Mouse (Mus musculus): Measurements from ENCODE around the gene Zfp189. TPM values are rescaled to one million over a fixed set of nuclear protein-coding genes. Genes with fewer than 3 reads are reported as not detected.

Gene Zfp189
- polyA plus RNA-seq, 1 experiment = 1.4 TPM

DNA sequence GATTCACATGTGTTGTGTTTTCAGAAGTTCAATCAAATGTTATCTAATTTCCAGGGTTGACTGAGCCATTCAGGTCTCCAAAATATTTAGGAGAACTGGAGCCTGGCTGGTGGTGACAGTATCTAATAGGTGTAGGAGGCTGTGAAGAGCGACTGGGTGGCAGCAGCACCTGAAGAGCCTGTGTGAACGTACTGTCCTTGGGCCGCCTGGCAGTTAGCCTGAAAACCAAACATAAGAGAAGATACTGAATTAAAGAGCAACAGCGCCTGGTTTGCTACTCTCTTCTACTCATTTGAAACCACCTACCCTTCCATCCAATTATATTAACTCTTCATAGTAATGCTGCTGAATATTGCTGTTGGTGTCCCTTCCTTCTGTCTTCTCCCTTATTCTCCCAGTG is 15.7 kb downstream of the Zfp189 start:
- TF ChIP-seq MYOG (IDR thresholded peaks at IDR 0.05; ENCODE audit: control insufficient read depth in 1 of 3, insufficient read depth in 1 of 3, insufficient read length in 2 of 3, low read depth in 2 of 3) = no peak
- no peak for TF ChIP-seq POLR2AphosphoS2 (IDR thresholded peaks at IDR 0.05; ENCODE audit: insufficient read length, low read depth)
- TF ChIP-seq POLR2A (IDR thresholded peaks at IDR 0.05; ENCODE audit: insufficient read length, low read depth) = no peak
- TF ChIP-seq MYOD1 (IDR thresholded peaks at IDR 0.05; ENCODE audit: control insufficient read depth in 1 of 3, insufficient read length in 2 of 3, low read depth in 2 of 3) = no peak
- TF ChIP-seq MAX (IDR thresholded peaks at IDR 0.05; ENCODE audit: low read depth) = no peak
- no peak for TF ChIP-seq SRF (IDR thresholded peaks at IDR 0.05; ENCODE audit: control insufficient read depth, insufficient read length, low read depth)
- TF ChIP-seq TCF3 (IDR thresholded peaks at IDR 0.05; ENCODE audit: insufficient read length, low read depth) = no peak
- TF ChIP-seq TCF12 (IDR thresholded peaks at IDR 0.05; ENCODE audit: insufficient read depth, poor library complexity, severe bottlenecking) = no peak
- no peak for TF ChIP-seq E2F4 (IDR thresholded peaks at IDR 0.05; ENCODE audit: insufficient read depth)
- TF ChIP-seq CEBPB (IDR thresholded peaks at IDR 0.05; ENCODE audit: insufficient read depth, poor library complexity, severe bottlenecking) = no peak
- no peak for TF ChIP-seq REST (IDR thresholded peaks at IDR 0.05; ENCODE audit: insufficient read depth, insufficient read length)
- TF ChIP-seq USF1 (IDR thresholded peaks at IDR 0.05; ENCODE audit: low read depth) = no peak
- H3K4me2 ChIP-seq (ENCODE audit: low read depth) = no peak overlapping the region
- no peaks in the 10 kb centered on the region for H3K79me2 ChIP-seq (ENCODE audit: control insufficient read depth, insufficient read depth)
- no peaks in the 10 kb centered on the region for H3K36me3 ChIP-seq (ENCODE audit: control insufficient read depth, insufficient read depth)
- H3K4me3 ChIP-seq = no peak overlapping the region
- no peak overlapping the region for H3ac ChIP-seq (ENCODE audit: control insufficient read depth, insufficient read length)
- H3K27me3 ChIP-seq (ENCODE audit: control insufficient read depth, insufficient read depth, insufficient read length) = no peaks in the 10 kb centered on the region

DNA sequence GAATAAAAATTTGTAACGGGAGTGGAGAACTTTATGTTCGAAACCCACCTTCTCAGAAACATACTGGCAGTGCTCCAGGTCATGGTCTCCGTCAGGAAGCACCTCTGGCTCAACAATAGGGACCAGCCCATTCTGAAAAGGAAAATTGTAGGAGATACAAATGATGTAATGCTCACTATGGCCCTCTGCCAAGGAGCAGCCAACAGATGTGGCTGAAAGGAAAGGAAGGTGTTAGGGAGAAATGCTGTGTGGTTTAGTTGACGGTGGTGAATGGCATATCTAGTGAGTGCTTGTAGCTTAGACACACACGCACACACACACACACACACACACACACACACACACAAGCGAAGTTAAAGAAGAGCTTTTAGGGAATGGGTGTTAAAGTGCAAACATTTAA is 18.7 kb downstream of the Zfp189 start:
- H3K36me3 ChIP-seq (ENCODE audit: control insufficient read depth, insufficient read depth) = no peaks in the 10 kb centered on the region
- H3K27me3 ChIP-seq (ENCODE audit: control insufficient read depth, insufficient read depth, insufficient read length) = no peaks in the 10 kb centered on the region
- no peak overlapping the region for H3ac ChIP-seq (ENCODE audit: control insufficient read depth, insufficient read length)
- no peak for TF ChIP-seq CEBPB (IDR thresholded peaks at IDR 0.05; ENCODE audit: insufficient read depth, poor library complexity, severe bottlenecking)
- no peak for TF ChIP-seq SRF (IDR thresholded peaks at IDR 0.05; ENCODE audit: control insufficient read depth, insufficient read length, low read depth)
- no peak for TF ChIP-seq MAX (IDR thresholded peaks at IDR 0.05; ENCODE audit: low read depth)
- no peak for TF ChIP-seq MYOD1 (IDR thresholded peaks at IDR 0.05; ENCODE audit: control insufficient read depth in 1 of 3, insufficient read length in 2 of 3, low read depth in 2 of 3)
- no peak for TF ChIP-seq TCF3 (IDR thresholded peaks at IDR 0.05; ENCODE audit: insufficient read length, low read depth)
- TF ChIP-seq POLR2AphosphoS2 (IDR thresholded peaks at IDR 0.05; ENCODE audit: insufficient read length, low read depth) = no peak
- TF ChIP-seq USF1 (IDR thresholded peaks at IDR 0.05; ENCODE audit: low read depth) = no peak
- TF ChIP-seq E2F4 (IDR thresholded peaks at IDR 0.05; ENCODE audit: insufficient read depth) = no peak
- no peak for TF ChIP-seq MYOG (IDR thresholded peaks at IDR 0.05; ENCODE audit: control insufficient read depth in 1 of 3, insufficient read depth in 1 of 3, insufficient read length in 2 of 3, low read depth in 2 of 3)
- no peak for TF ChIP-seq TCF12 (IDR thresholded peaks at IDR 0.05; ENCODE audit: insufficient read depth, poor library complexity, severe bottlenecking)
- no peak for TF ChIP-seq POLR2A (IDR thresholded peaks at IDR 0.05; ENCODE audit: insufficient read length, low read depth)
- TF ChIP-seq REST (IDR thresholded peaks at IDR 0.05; ENCODE audit: insufficient read depth, insufficient read length) = no peak
- H3K4me3 ChIP-seq = no peak overlapping the region
- H3K4me2 ChIP-seq (ENCODE audit: low read depth) = no peak overlapping the region
- H3K79me2 ChIP-seq (ENCODE audit: control insufficient read depth, insufficient read depth) = no peaks in the 10 kb centered on the region

DNA sequence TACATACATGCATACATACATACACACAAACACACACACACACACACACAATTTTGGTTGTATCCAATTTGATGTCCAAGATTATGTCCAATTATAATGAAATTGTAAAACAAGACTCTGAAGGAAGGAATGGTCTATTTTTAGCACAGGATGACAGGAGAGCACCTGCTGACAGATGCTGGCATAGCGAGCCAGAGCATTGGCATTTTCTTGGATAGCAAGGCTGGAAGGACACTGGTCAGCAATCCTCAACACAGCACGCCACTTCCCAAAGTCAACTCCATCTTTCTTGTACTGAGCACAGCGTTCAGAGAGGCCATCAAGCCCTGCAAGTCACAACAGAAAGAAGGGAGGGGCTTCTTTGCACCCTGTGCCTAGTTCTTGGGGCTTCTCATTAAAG is 20.0 kb downstream of the Zfp189 start:
- H3K4me3 ChIP-seq = no peak overlapping the region
- H3K27me3 ChIP-seq (ENCODE audit: control insufficient read depth, insufficient read depth, insufficient read length) = no peaks in the 10 kb centered on the region
- no peak overlapping the region for H3K4me2 ChIP-seq (ENCODE audit: low read depth)
- H3K36me3 ChIP-seq (ENCODE audit: control insufficient read depth, insufficient read depth) = no peaks in the 10 kb centered on the region
- H3K79me2 ChIP-seq (ENCODE audit: control insufficient read depth, insufficient read depth) = no peaks in the 10 kb centered on the region
- no peak overlapping the region for H3ac ChIP-seq (ENCODE audit: control insufficient read depth, insufficient read length)
- TF ChIP-seq MYOD1 (IDR thresholded peaks at IDR 0.05; ENCODE audit: control insufficient read depth in 1 of 3, insufficient read length in 2 of 3, low read depth in 2 of 3) = peak in 1 of 3 experiments; percentile 23
- TF ChIP-seq CEBPB (IDR thresholded peaks at IDR 0.05; ENCODE audit: insufficient read depth, poor library complexity, severe bottlenecking) = no peak
- no peak for TF ChIP-seq E2F4 (IDR thresholded peaks at IDR 0.05; ENCODE audit: insufficient read depth)
- no peak for TF ChIP-seq SRF (IDR thresholded peaks at IDR 0.05; ENCODE audit: control insufficient read depth, insufficient read length, low read depth)
- TF ChIP-seq USF1 (IDR thresholded peaks at IDR 0.05; ENCODE audit: low read depth) = no peak
- no peak for TF ChIP-seq POLR2A (IDR thresholded peaks at IDR 0.05; ENCODE audit: insufficient read length, low read depth)

DNA sequence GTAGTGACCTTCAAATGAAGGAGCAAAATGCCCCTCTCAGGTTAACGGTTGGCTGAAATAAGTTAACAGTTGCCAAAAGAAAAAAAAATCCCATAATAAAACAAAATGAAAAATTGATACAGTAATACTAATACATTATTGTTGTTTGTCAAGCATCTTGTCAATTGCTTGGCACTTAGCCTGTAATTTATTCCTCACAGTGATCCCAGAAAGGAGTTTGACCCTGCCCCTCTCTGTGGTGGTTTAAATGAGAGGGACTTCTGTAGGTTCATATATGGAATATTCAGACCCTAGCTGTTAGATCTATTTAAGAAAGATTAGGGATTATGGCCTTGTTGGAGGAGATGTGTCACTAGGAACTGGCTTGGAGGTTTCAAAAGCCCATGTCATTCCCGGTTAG is 25.1 kb downstream of the Zfp189 start:
- Histone ChIP-seq H3K27me3 (ENCODE audit: control insufficient read depth, insufficient read depth, insufficient read length) (no peaks in the 10 kb centered on the region), H3K36me3 (ENCODE audit: control insufficient read depth, insufficient read depth) (no peaks in the 10 kb centered on the region), H3K4me2 (ENCODE audit: low read depth) (no peak overlapping the region), H3ac (ENCODE audit: control insufficient read depth, insufficient read length) (no peak overlapping the region), H3K79me2 (ENCODE audit: control insufficient read depth, insufficient read depth) (no peaks in the 10 kb centered on the region), H3K4me3 (no peak overlapping the region)
- no peak for TF ChIP-seq MYOG (IDR thresholded peaks at IDR 0.05; ENCODE audit: control insufficient read depth in 1 of 3, insufficient read depth in 1 of 3, insufficient read length in 2 of 3, low read depth in 2 of 3)
- no peak for TF ChIP-seq REST (IDR thresholded peaks at IDR 0.05; ENCODE audit: insufficient read depth, insufficient read length)
- no peak for TF ChIP-seq MYOD1 (IDR thresholded peaks at IDR 0.05; ENCODE audit: control insufficient read depth in 1 of 3, insufficient read length in 2 of 3, low read depth in 2 of 3)
- no peak for TF ChIP-seq POLR2A (IDR thresholded peaks at IDR 0.05; ENCODE audit: insufficient read length, low read depth)
- no peak for TF ChIP-seq E2F4 (IDR thresholded peaks at IDR 0.05; ENCODE audit: insufficient read depth)

DNA sequence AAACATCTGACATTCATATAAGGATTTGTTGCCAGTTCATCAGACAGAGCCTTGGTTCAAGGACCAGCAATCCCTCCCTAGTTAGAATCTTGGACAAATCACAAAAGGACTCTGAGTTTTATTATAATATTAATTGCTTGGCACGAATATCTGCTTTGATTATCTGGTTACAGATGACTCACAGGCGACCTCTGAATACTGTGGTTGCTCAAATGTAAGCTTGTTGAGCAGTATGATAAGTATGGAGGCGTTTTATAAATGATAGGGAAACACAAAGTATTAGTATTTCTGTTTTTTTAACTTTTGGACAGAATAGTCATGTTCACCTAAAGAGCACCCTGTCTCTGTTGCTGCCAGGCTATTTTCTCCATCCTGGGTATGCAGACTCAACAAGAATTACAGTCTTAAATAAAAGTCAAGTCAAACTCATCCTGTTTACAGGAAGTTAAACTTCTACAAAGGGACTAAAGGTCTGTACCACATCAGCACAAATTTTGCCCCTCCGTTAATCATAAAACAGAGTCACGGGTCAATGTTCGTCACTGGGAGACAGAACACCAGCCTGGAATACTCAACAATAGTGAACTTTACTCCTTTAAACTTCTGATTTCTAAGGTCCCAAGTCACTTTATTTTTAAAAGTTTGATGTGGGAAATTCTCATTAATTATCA is 26.0 kb downstream of the Zfp189 start:
- H3K79me2 ChIP-seq (ENCODE audit: control insufficient read depth, insufficient read depth) = no peaks in the 10 kb centered on the region
- no peaks in the 10 kb centered on the region for H3K36me3 ChIP-seq (ENCODE audit: control insufficient read depth, insufficient read depth)
- no peak overlapping the region for H3K4me3 ChIP-seq
- H3K4me2 ChIP-seq (ENCODE audit: low read depth) = no peak overlapping the region
- no peak for TF ChIP-seq MYOD1 (IDR thresholded peaks at IDR 0.05; ENCODE audit: control insufficient read depth in 1 of 3, insufficient read length in 2 of 3, low read depth in 2 of 3)
- no peaks in the 10 kb centered on the region for H3K27me3 ChIP-seq (ENCODE audit: control insufficient read depth, insufficient read depth, insufficient read length)
- no peak overlapping the region for H3ac ChIP-seq (ENCODE audit: control insufficient read depth, insufficient read length)

Measured in myocyte (in vitro differentiated cells).